Mouse (Mus musculus) forebrain, embryonic 12.5 days (tissue): Measurements from ENCODE around the gene Rnf180. TPM values are rescaled to one million over a fixed set of nuclear protein-coding genes. Genes with fewer than 3 reads are reported as not detected.
"Not testable (repeated sequence)": the region's sequence is repeated elsewhere in the genome, so short reads cannot be mapped to it uniquely, and the experiment has no call there.

Experiments
- ATAC-seq: fragments of 200-750 bp; cut with Nextera tagmentation; 2 replicates; pipeline ENCODE4 v1.8.0; 2017; ENCODE audit warnings: moderate TSS enrichment; ENCODE audit not compliant: low FRiP score
- H3K27ac ChIP-seq: fragments of 300-500 bp; sonication (generic); 2 replicates; pipeline ENCODE4 v1.5.1; 2016; ENCODE audit warnings: mild to moderate bottlenecking
- H3K27me3 ChIP-seq: fragments of 300-500 bp; sonication (generic); 2 replicates; pipeline ENCODE4 v1.6.1; 2016; ENCODE audit warnings: mild to moderate bottlenecking
- H3K36me3 ChIP-seq: fragments of 300-500 bp; sonication (generic); replicated peaks from 2 replicates; pipeline ENCODE4 v1.6.1; 2016; ENCODE audit warnings: mild to moderate bottlenecking
- H3K4me1 ChIP-seq: fragments of 300-500 bp; sonication (generic); 2 replicates; pipeline ENCODE4 v1.6.1; 2016
- H3K4me2 ChIP-seq: fragments of 300-500 bp; sonication (generic); 2 replicates; pipeline ENCODE4 v1.6.1; 2016; ENCODE audit warnings: mild to moderate bottlenecking, moderate library complexity
- H3K4me3 ChIP-seq: fragments of 300-500 bp; sonication (generic); replicated peaks from 2 replicates; pipeline ENCODE4 v1.5.1; 2016; ENCODE audit warnings: mild to moderate bottlenecking
- H3K9ac ChIP-seq: fragments of 300-500 bp; sonication (generic); 2 replicates; pipeline ENCODE4 v1.6.1; 2016; ENCODE audit warnings: mild to moderate bottlenecking
- H3K9me3 ChIP-seq: fragments of 300-500 bp; sonication (generic); 2 replicates; pipeline ENCODE4 v1.6.1; 2016
- WGBS: fragments of 180-500 bp; shearing (Covaris S2); methylation state at CpG from one replicate; pipeline ENCODE4 v1.1.7; 2016; 5-methylcytosine and 5-hydroxymethylcytosine counted together
- polyA plus RNA-seq: library from polyadenylated mRNA; unstranded; fragments of >200 nt; fragmentation: Nextera tagmentation; extraction: Ambion mirVana; gene quantifications from 2 replicates; pipeline ENCODE4 v1.2.1, GENCODE M21; 2016

Gene Rnf180
- 17.9 and 19.0 TPM in 2 replicates for polyA plus RNA-seq

DNA sequence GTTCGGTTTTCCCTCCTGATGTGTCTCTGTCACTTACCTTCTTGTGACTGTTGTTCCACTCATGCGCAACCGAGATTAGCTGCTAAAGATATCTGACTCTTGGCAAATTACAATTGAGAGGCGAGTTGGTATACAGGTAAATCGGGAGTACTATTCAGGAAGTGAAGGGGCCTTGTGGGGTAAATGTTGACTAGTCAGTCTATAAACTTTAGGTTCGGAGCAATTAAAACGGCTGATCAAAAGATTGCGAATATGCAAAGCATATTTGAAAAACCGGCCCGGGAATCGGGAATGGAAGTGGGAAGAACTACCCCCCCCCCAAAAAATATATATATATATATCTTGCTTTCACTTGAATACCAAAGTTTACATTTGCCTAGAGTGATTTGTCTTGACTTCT is at the start of gene Rnf180:
Rnf180 (minus strand) TSS at position 101 of the 400 bp plus-strand sequence.
- H3K27ac ChIP-seq, result peak within 1 kb of the TSS; percentile 77

DNA sequence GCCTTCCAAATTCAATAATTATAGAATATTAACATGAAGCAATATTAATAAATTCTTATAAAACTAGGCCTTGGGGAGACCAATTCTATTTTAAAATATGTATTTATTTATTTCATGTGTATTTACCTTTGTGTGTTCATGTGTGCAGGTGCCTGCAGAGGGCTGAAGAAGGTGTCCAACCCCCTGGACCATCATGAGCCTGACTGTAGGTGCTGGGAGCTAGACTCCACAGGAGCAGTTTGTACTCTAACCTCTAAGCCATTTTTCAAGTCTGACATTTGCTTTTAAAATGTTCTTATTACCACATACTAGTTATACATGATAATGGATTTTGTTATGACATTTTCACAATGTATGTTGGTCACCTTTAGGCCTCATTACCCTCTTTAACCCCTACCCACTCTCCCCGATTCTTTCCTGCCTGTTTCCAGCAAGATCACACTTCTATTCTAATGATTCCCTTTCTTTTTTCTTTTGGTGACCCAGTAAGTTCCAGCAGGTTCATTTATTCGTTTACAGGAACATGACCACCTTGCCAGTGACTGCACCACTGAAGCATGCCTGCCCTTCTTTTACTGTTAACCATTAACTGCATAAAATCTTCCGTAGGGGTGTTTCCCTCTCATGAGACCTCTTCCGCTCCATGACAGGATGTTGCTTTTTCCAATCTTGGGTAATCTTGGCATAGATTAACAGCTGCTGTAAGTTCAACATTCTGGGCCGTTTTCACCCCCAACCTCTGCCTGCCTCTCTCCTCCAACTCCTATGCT is 36.8 kb upstream of the Rnf180 start:
- 82% methylated on average over 5 of the region's 5 CpGs for WGBS
- H3K4me1 ChIP-seq, result no peaks in the 10 kb centered on the region

More for the DNA sequence above, at the start of gene Rnf180:
- peak within 1 kb of the TSS; percentile 87 for H3K4me3 ChIP-seq
- H3K9ac ChIP-seq, result peak within 1 kb of the TSS; percentile 91
- H3K9me3 ChIP-seq, result no peaks in the 10 kb centered on the region
- H3K36me3 ChIP-seq, result peaks cover 3% of the 10 kb centered on the region; the same call in 1 of the 2 replicates
- H3K4me2 ChIP-seq, result peak within 1 kb of the TSS; percentile 66
- 53% methylated on average over 11 of the region's 11 CpGs for WGBS
- no peak for ATAC-seq
- H3K4me1 ChIP-seq, result peaks cover 23% of the 10 kb centered on the region
- H3K27me3 ChIP-seq, result no peaks in the 10 kb centered on the region

DNA sequence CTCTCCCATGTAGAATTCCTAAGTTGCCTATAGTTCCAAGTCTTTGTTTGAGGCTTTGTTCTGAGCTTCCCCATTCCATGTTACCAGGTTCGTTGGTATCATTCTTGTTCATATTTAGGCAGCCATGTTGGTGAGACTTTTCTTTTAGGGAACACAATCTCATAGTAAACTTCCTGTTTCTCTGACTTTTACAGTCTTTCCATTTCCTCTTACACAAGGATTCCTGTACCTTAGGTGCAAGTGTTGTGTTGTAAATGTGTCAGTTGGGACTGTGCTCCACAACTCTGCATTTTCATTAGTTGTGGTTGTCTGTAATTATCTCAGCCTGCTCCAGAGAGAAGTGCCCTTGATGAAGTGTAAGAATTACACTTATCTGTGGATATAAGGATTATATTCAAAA is 32.3 kb upstream of the Rnf180 start:
- H3K27ac ChIP-seq, result no peak overlapping the region
- WGBS, result 77% methylated on average over 1 of the region's 1 CpGs
- H3K36me3 ChIP-seq, result no peaks in the 10 kb centered on the region
- H3K4me1 ChIP-seq, result no peaks in the 10 kb centered on the region
- H3K9me3 ChIP-seq, result no peaks in the 10 kb centered on the region
- no peaks in the 10 kb centered on the region for H3K27me3 ChIP-seq
- H3K9ac ChIP-seq, result no peak overlapping the region
- no peak for ATAC-seq
- no peak overlapping the region for H3K4me3 ChIP-seq
- H3K4me2 ChIP-seq, result no peak overlapping the region

More for the DNA sequence above, 36.8 kb upstream of the Rnf180 start:
- no peaks in the 10 kb centered on the region for H3K36me3 ChIP-seq
- no peak overlapping the region for H3K4me2 ChIP-seq
- no peak overlapping the region for H3K27ac ChIP-seq
- no peak overlapping the region for H3K9ac ChIP-seq
- ATAC-seq, result no peak
- no peaks in the 10 kb centered on the region for H3K27me3 ChIP-seq
- H3K4me3 ChIP-seq, result no peak overlapping the region
- no peaks in the 10 kb centered on the region for H3K9me3 ChIP-seq

DNA sequence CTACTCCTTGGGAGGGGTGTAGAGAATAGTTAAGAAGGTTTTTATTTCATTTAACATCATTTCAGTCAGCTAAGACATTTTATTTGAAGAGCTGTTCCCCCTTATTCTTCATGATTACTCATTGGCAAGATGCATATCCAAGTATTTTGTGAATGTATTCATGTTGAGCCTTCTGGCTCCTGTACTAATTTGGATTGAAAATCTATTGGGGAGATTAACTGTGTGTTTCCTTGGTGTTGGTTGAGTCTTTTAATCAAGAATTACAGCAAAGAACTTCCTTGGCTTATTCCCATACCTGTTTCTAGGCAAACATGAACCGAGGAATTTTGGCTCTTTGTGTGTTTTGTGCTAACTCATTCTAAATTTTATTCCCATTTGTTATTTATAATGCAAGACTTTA is 22.3 kb upstream of the Rnf180 start:
- no peaks in the 10 kb centered on the region for H3K36me3 ChIP-seq
- no peaks in the 10 kb centered on the region for H3K4me1 ChIP-seq
- no peaks in the 10 kb centered on the region for H3K9me3 ChIP-seq
- H3K9ac ChIP-seq, result no peak overlapping the region
- H3K27me3 ChIP-seq, result no peaks in the 10 kb centered on the region
- no peak overlapping the region for H3K27ac ChIP-seq
- no peak overlapping the region for H3K4me2 ChIP-seq
- no peak overlapping the region for H3K4me3 ChIP-seq
- no peak for ATAC-seq
- 87% methylated on average over 1 of the region's 1 CpGs for WGBS

DNA sequence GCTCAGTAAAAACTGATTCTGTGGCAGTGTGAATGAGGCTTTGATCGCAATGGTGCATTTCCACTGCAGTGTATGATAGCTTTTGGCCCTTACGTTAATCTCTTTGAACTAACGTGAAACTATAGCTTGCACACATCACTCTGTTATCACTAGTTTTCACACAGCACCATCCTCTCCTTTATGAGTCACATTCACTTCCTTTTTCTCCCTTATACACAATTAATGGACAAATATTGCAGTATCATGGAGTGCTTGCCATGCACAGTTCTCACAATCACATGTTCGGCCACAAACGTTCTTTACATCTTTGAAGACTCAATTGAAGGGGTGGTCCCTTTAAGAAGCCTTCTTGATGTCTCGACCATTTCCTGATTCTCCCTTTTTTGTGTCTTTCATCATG is 21.4 kb upstream of the Rnf180 start:
- Histone ChIP-seq H3K4me3 (no peak overlapping the region), H3K9ac (no peak overlapping the region), H3K4me1 (no peaks in the 10 kb centered on the region), H3K4me2 (no peak overlapping the region), H3K36me3 (no peaks in the 10 kb centered on the region), H3K27ac (no peak overlapping the region), H3K9me3 (no peaks in the 10 kb centered on the region), H3K27me3 (no peaks in the 10 kb centered on the region)
- no peak for ATAC-seq
- 82% methylated on average over 6 of the region's 6 CpGs for WGBS

DNA sequence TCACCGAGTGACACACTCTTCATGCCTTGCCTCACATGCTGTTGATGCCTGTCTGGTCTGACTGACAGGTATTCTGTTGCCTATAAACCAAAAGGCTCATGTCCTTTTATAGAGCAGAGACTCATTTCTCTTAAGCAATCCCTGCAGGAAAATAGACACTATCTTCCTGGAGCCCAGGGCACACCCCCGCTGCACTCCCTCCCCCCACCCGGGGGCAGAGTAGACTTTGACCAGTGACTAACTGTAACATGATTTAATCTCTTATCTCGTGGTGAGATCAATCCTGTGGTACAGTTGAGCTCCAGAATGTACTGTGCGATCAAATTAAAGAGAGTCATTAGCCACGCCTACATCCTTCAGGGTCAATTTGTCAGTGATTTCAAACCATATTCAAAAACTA is 18.1 kb upstream of the Rnf180 start:
- H3K9me3 ChIP-seq, result no peaks in the 10 kb centered on the region
- no peak overlapping the region for H3K9ac ChIP-seq
- no peak overlapping the region for H3K27ac ChIP-seq
- WGBS, result 86% methylated on average over 6 of the region's 6 CpGs
- no peaks in the 10 kb centered on the region for H3K4me1 ChIP-seq
- H3K4me3 ChIP-seq, result no peak overlapping the region
- H3K4me2 ChIP-seq, result no peak overlapping the region
- H3K36me3 ChIP-seq, result no peaks in the 10 kb centered on the region
- no peak for ATAC-seq
- H3K27me3 ChIP-seq, result no peaks in the 10 kb centered on the region

DNA sequence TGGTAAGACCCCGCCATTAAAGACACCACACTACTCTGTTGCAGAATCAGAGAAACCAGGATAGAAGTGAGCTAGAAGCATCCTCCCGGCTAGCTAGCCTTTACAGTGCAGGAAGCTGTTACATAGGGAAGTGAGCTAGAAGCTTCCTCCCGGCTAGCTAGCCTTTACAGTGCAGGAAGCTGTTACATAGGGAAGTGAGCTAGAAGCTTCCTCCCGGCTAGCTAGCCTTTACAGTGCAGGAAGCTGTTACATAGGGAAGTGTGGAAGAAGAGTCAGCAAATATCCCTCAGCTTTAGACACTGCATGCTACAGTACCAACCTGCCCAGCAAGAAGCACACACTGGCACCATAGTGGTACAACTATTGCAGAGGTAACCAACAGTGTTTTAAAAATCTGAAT is 15.9 kb upstream of the Rnf180 start:
- not testable (repeated sequence) for H3K9ac ChIP-seq, H3K36me3 ChIP-seq, H3K4me1 ChIP-seq, H3K9me3 ChIP-seq, H3K4me2 ChIP-seq, H3K27me3 ChIP-seq, H3K4me3 ChIP-seq, ATAC-seq, H3K27ac ChIP-seq
- WGBS, result 84% methylated on average over 4 of the region's 4 CpGs

DNA sequence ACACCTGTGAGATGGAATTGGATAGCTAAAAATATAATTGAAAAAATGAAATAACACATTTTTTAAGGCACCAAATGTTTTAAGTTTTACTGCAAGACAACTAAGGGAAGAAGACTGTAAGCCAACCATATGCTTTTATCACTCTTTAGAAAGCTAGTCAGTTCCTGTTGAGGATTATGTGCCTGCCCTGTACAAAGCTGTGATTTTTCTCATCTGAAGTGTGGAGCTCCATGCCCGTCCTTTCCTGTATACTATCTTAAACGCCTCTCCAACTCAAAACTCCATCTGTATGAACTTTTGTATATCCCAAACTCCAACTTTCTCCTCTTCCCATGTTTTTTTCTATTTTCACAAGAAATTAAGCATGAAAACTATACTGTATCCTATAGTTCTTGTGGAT is 10.9 kb upstream of the Rnf180 start:
- no peak overlapping the region for H3K9ac ChIP-seq
- no peak for ATAC-seq
- 88% methylated on average over 2 of the region's 2 CpGs for WGBS

DNA sequence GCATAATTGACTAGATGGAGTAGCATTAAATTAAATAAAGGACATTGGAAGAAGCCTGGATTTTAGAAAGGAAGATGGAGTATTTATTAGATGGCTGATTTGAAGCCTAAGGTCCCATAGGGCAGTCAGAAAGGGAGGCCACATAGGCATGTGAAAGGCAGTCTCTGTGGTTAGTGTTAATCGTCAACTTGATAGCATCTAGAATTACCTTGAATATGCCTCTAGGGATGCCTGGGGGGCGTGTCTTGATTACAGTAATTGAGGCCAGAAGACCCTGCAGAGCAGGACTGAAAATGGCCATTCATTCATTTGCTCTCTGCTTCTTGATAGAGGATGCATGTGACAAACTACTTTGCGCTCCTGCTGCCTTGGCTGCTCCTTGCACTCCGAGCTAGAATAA is 9.4 kb upstream of the Rnf180 start:
- Histone ChIP-seq H3K9ac (no peak overlapping the region), H3K4me1 (no peaks in the 10 kb centered on the region), H3K4me3 (no peak overlapping the region), H3K27ac (no peak overlapping the region), H3K36me3 (no peaks in the 10 kb centered on the region), H3K4me2 (no peak overlapping the region), H3K27me3 (no peaks in the 10 kb centered on the region), H3K9me3 (no peaks in the 10 kb centered on the region)
- WGBS, result 68% methylated on average over 4 of the region's 4 CpGs
- ATAC-seq, result no peak

More for the DNA sequence above, 10.9 kb upstream of the Rnf180 start:
- Histone ChIP-seq H3K27ac (no peak overlapping the region), H3K36me3 (no peaks in the 10 kb centered on the region), H3K9me3 (no peaks in the 10 kb centered on the region), H3K4me1 (no peaks in the 10 kb centered on the region), H3K4me3 (no peak overlapping the region), H3K27me3 (no peaks in the 10 kb centered on the region), H3K4me2 (no peak overlapping the region)

DNA sequence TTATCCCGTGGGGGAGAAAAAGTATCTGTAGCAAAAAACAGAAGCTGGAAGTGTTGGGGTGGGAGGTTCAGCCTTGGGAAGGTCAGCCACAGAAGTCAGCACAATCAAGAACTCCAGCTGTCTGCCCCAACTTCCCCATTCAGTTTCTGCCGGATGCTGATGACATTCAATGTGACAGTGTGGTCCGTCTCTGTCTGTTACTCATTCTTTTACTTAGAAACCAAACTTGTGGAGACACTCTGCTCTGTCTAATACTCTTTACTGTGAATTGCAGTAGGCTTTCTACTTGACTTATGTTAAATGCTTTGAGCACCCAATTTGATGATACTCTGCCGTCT is 5.4 kb upstream of the Rnf180 start:
- no peak for ATAC-seq
- H3K27ac ChIP-seq, result no peak overlapping the region
- no peak overlapping the region for H3K9ac ChIP-seq
- no peaks in the 10 kb centered on the region for H3K36me3 ChIP-seq
- H3K4me1 ChIP-seq, result no peaks in the 10 kb centered on the region
- H3K4me2 ChIP-seq, result no peak overlapping the region
- 76% methylated on average over 4 of the region's 4 CpGs for WGBS
- no peaks in the 10 kb centered on the region for H3K9me3 ChIP-seq
- H3K27me3 ChIP-seq, result no peaks in the 10 kb centered on the region
- H3K4me3 ChIP-seq, result no peak overlapping the region

DNA sequence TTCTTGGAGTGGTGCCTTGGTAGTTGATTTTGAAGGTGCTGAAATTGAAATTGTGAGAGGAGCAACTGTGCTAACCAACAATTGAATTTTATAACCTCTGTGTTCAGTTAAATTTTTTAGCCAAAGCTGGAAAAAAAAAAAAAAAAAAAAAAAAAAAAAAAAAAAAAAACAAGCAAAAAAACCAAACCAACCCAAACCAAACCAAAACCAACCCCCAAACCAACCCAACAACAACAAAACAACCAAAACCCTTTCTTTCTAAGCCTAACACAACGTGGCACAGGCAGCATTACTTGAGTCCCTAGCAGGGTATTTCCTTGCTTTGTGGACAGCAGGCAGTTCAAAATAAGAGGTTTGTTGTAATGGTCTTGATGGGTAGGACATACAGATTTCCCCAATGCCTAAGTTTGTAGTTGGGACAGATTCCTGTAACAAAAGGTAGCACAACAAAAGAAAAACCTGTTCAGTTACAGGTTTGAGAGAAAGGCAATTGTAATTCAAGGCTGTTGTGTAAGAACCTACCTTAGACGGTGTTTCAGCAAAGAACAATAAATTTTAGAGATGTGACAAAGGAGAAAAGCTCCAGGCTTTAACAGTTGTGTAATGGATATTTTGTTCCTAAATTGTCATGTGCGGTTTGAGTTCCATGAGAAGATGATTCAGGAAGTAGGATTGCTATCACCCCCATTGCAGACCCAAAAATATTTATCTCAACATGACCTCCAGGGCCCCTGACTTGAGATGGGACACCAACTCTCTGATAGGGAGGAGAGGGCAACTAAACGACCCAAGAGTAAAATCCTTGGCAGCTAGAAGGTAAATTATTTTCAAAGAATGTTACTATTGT is 4.8 kb upstream of the Rnf180 start:
- Histone ChIP-seq H3K4me1 (no peaks in the 10 kb centered on the region), H3K4me2 (no peak overlapping the region), H3K4me3 (no peak overlapping the region), H3K27me3 (no peaks in the 10 kb centered on the region), H3K27ac (no peak overlapping the region), H3K9me3 (no peaks in the 10 kb centered on the region), H3K9ac (no peak overlapping the region), H3K36me3 (no peaks in the 10 kb centered on the region)
- 75% methylated on average over 4 of the region's 4 CpGs for WGBS
- ATAC-seq, result no peak

DNA sequence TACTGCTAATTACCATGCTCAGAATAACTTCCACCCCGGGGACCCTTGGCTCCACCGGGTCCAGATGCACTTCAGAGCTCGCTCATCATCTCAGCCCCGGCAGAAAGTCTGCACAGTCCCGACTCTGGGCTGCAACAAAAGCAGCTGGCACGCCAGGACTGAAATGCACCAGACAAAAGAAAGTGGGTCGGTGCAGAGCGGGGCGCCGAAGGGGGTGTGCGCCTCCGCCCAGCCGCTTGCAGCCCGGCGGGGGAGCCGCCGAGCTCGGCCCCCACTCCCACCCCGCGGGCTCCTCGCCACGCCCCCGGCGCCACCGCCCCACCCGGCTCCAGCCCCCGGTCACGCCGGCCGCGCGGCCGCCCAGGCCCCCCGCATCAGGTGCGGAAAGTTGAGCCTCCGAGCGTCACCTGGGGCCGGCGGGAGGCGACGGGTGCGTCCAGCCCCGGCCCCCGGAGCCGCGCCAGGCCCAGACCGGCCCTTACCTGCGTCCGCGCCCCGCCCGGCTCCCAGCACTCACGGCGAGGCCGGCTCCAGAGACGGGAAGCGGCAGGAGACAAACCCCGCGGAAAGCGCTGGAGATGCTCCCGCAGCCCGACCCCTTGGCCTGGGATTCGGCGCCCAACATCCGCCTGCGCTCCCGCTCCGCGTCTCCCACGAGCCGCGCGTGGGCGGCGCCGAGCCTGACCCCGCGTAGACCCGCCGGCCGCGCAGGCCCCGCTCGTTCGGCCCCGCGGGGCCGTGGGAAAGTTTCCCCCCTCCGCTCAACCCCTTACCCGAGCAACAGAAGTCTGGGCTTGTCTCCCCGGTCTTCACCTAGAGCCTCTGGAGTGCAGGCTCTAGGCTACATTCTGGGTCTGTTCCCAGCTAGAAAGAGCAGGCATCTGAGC is 591 bp downstream of the Rnf180 start:
- Histone ChIP-seq H3K9ac (peak overlapping the region; percentile 91), H3K9me3 (no peaks in the 10 kb centered on the region), H3K4me3 (peak overlapping the region; percentile 87), H3K27me3 (no peaks in the 10 kb centered on the region), H3K4me1 (peaks cover 23% of the 10 kb centered on the region), H3K27ac (peak overlapping the region; percentile 77), H3K4me2 (peak overlapping the region; percentile 66), H3K36me3 (peaks cover 8% of the 10 kb centered on the region; the same call in 1 of the 2 replicates)
- WGBS, result under 1% methylated on average over 74 of the region's 91 CpGs
- peak; percentile 91 for ATAC-seq
